Mouse (Mus musculus) neural tube, embryonic 14.5 days (tissue): ENCODE results near the gene Chst12. TPM values are rescaled to one million over a fixed set of nuclear protein-coding genes. Genes with fewer than 3 reads are reported as not detected.

Experiments
- ATAC-seq: fragments of 200-750 bp; cut with Nextera tagmentation; 2 replicates; pipeline ENCODE4 v1.8.0; 2017; ENCODE audit warnings: low read depth, mild to moderate bottlenecking, moderate TSS enrichment, moderate library complexity
- H3K27ac ChIP-seq: fragments of 300-500 bp; sonication (generic); 2 replicates; pipeline ENCODE4 v1.5.1; 2014; ENCODE audit warnings: low read depth, mild to moderate bottlenecking, control low read depth, low read length, moderate library complexity, mixed read lengths
- H3K27me3 ChIP-seq: fragments of 300-500 bp; sonication (generic); 2 replicates; pipeline ENCODE4 v1.6.1; 2014; ENCODE audit warnings: low read length; ENCODE audit not compliant: control insufficient read depth, insufficient read depth
- H3K36me3 ChIP-seq: fragments of 300-500 bp; sonication (generic); 2 replicates; pipeline ENCODE4 v1.6.1; 2014; ENCODE audit warnings: low read length, mixed read lengths; ENCODE audit not compliant: control insufficient read depth, insufficient read depth
- H3K4me1 ChIP-seq: fragments of 300-500 bp; sonication (generic); 2 replicates; pipeline ENCODE4 v1.6.1; 2014; ENCODE audit warnings: low read length; ENCODE audit not compliant: control insufficient read depth, insufficient read depth
- H3K4me2 ChIP-seq: fragments of 300-500 bp; sonication (generic); 2 replicates; pipeline ENCODE4 v1.6.1; 2014; ENCODE audit warnings: mild to moderate bottlenecking, low read depth, low read length, control low read depth
- H3K4me3 ChIP-seq: fragments of 300-500 bp; sonication (generic); 2 replicates; pipeline ENCODE4 v1.5.1; 2014; ENCODE audit warnings: low read depth, low read length, control low read depth, mixed read lengths
- H3K9ac ChIP-seq: fragments of 300-500 bp; sonication (generic); replicated peaks from 2 replicates; pipeline ENCODE4 v1.6.1; 2014; ENCODE audit warnings: low read depth, mild to moderate bottlenecking, control low read depth, low read length, mixed read lengths
- H3K9me3 ChIP-seq: fragments of 300-500 bp; sonication (generic); 2 replicates; pipeline ENCODE4 v1.6.1; 2016; ENCODE audit warnings: low read length; ENCODE audit not compliant: control insufficient read depth
- WGBS: fragments of 180-500 bp; shearing (Covaris S2); extraction: QIAGEN DNeasy Blood & Tissue Kit; methylation state at CpG from one replicate; pipeline ENCODE4 v1.1.7; 2014; 5-methylcytosine and 5-hydroxymethylcytosine counted together
- polyA plus RNA-seq: library from polyadenylated mRNA; unstranded; fragments of >200 nt; fragmentation: Nextera tagmentation; extraction: Ambion mirVana; gene quantifications from 2 replicates; pipeline ENCODE4 v1.2.1, GENCODE M21; 2014

Gene Chst12
- polyA plus RNA-seq, 1 experiment from 2014 or later: 23.8 TPM

DNA sequence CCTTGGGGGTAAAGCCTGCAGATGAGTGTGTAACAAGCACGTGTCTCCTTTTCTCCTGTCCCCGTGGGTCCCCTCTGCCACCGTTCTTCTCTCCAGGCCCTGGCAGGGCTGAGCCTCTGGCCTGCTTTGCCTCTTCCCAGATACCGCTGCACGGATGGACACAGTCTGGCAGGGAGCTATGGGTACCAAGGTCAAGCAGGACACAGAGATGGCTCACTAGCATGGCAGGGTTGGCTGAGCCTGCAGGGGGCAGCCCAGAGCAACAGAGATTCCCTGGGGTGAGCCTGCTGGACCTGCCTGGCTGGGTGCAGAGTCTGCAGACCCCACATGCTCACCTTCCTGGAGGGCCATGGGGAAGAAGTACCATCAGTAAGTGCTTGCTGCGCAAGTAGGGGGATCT lies 60.5 kb downstream of the Chst12 start:
- Histone ChIP-seq H3K36me3 (no peaks in the 10 kb centered on the region), H3K27ac (peak overlapping the region; percentile 10; the same call in 1 of the 2 replicates), H3K4me3 (no peak overlapping the region), H3K4me2 (no peak overlapping the region), H3K4me1 (peaks cover 3% of the 10 kb centered on the region; the same call in 1 of the 2 replicates), H3K27me3 (no peaks in the 10 kb centered on the region), H3K9me3 (no peaks in the 10 kb centered on the region), H3K9ac (no peak overlapping the region)
- no peak for ATAC-seq
- WGBS: 73% methylated on average over 6 of the region's 6 CpGs

DNA sequence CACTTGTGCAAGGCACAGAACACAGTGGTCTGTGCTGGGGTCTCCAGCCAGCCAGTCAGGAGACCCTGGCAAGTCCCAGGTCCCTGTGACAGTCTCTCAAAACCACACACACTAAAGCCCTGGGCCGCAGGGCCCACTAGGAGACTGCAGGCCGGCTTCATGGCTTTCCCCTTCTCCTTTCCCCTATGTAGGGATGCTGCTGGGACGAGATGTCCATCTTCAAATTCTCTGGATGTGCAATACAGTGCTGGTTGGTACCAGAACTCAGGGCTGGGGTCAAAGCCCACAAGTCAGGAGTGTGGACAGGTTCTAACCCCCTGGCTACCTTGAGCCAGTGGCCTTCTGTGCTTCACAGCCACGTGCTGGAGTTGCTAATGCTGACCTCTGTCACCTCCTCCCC lies 60.9 kb downstream of the Chst12 start:
- Histone ChIP-seq H3K9ac (no peak overlapping the region), H3K4me3 (no peak overlapping the region), H3K4me1 (peaks cover 3% of the 10 kb centered on the region; the same call in 1 of the 2 replicates), H3K36me3 (no peaks in the 10 kb centered on the region), H3K9me3 (no peaks in the 10 kb centered on the region), H3K27ac (peak overlapping the region; percentile 10; the same call in 1 of the 2 replicates), H3K4me2 (no peak overlapping the region), H3K27me3 (no peaks in the 10 kb centered on the region)
- no peak for ATAC-seq
- 80% methylated on average over 4 of the region's 4 CpGs for WGBS

- no peak overlapping the region for H3K27ac ChIP-seq
- H3K9me3 ChIP-seq: no peaks in the 10 kb centered on the region
- no peak overlapping the region for H3K9ac ChIP-seq
- H3K4me1 ChIP-seq: peaks cover 3% of the 10 kb centered on the region; the same call in 1 of the 2 replicates
- H3K4me3 ChIP-seq: no peak overlapping the region
- 51% methylated on average over 10 of the region's 11 CpGs for WGBS
- H3K4me2 ChIP-seq: no peak overlapping the region
- no peaks in the 10 kb centered on the region for H3K36me3 ChIP-seq
- H3K27me3 ChIP-seq: no peaks in the 10 kb centered on the region
- ATAC-seq: no peak
These were observed 62.0 kb downstream of the Chst12 start for GRCm38 (mm10) chr5:140567321-140567720.

- no peak overlapping the region for H3K27ac ChIP-seq
- no peaks in the 10 kb centered on the region for H3K27me3 ChIP-seq
- no peaks in the 10 kb centered on the region for H3K9me3 ChIP-seq
- H3K4me2 ChIP-seq: no peak overlapping the region
- no peak for ATAC-seq
- no peaks in the 10 kb centered on the region for H3K36me3 ChIP-seq
- no peak overlapping the region for H3K9ac ChIP-seq
- 93% methylated on average over 5 of the region's 5 CpGs for WGBS
- peaks cover 3% of the 10 kb centered on the region; the same call in 1 of the 2 replicates for H3K4me1 ChIP-seq
- H3K4me3 ChIP-seq: no peak overlapping the region
These were observed 62.4 kb downstream of the Chst12 start for GRCm38 (mm10) chr5:140567751-140568150.

DNA sequence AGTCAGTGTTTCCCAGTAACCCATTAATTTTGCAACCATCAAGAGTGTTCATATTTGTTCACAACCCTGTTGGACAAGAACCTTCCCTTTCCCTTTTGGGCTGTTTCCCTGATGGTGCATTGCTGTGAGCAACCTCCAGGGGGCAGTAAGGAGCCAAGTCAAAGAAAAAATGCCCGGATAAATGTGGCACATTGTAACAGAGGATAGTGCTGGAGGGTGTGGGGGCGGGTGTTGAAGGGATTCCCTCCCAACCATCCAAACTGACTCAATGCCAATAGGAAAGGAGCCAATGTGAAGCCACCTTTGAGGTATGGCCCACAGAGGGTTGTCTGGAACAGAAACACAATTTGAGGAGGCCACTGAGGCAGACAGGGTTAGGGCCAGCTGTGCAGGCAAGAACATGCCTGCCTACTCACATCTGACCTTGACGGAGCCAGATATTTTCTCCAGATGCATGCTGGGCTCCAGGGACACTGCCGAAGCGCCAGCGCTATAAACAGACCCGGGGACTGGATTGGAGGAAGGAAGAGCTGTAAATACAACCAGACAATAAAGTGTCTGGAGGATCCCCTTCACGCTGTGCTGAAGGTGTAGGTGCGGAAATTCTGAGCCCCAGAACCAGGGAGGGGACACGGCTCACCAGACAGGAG lies 63.1 kb downstream of the Chst12 start:
- H3K36me3 ChIP-seq: no peaks in the 10 kb centered on the region
- ATAC-seq: peak; percentile 38
- WGBS: 13% methylated on average over 10 of the region's 10 CpGs
- no peaks in the 10 kb centered on the region for H3K9me3 ChIP-seq
- no peak overlapping the region for H3K4me2 ChIP-seq
- no peak overlapping the region for H3K9ac ChIP-seq
- H3K27me3 ChIP-seq: no peaks in the 10 kb centered on the region
- peaks cover 3% of the 10 kb centered on the region; the same call in 1 of the 2 replicates for H3K4me1 ChIP-seq
- no peak overlapping the region for H3K4me3 ChIP-seq
- H3K27ac ChIP-seq: peak overlapping the region; percentile 45; the same call in 1 of the 2 replicates

GRCm38 (mm10) chr5:140569032-140569595 lies 63.8 kb downstream of the Chst12 start:
- no peaks in the 10 kb centered on the region for H3K36me3 ChIP-seq
- no peaks in the 10 kb centered on the region for H3K9me3 ChIP-seq
- no peak overlapping the region for H3K9ac ChIP-seq
- ATAC-seq: no peak
- H3K27me3 ChIP-seq: no peaks in the 10 kb centered on the region
- H3K4me3 ChIP-seq: no peak overlapping the region
- 76% methylated on average over 16 of the region's 16 CpGs for WGBS
- peaks cover 3% of the 10 kb centered on the region; the same call in 1 of the 2 replicates for H3K4me1 ChIP-seq
- no peak overlapping the region for H3K27ac ChIP-seq
- H3K4me2 ChIP-seq: no peak overlapping the region

GRCm38 (mm10) chr5:140570223-140570870 lies 65.0 kb downstream of the Chst12 start:
- no peaks in the 10 kb centered on the region for H3K9me3 ChIP-seq
- H3K4me2 ChIP-seq: no peak overlapping the region
- H3K9ac ChIP-seq: no peak overlapping the region
- peaks cover 3% of the 10 kb centered on the region; the same call in 1 of the 2 replicates for H3K4me1 ChIP-seq
- 82% methylated on average over 13 of the region's 13 CpGs for WGBS
- no peak overlapping the region for H3K27ac ChIP-seq
- H3K27me3 ChIP-seq: no peaks in the 10 kb centered on the region
- no peak overlapping the region for H3K4me3 ChIP-seq
- no peaks in the 10 kb centered on the region for H3K36me3 ChIP-seq
- ATAC-seq: no peak

GRCm38 (mm10) chr5:140571201-140571600 lies 65.9 kb downstream of the Chst12 start:
- Histone ChIP-seq H3K4me3 (no peak overlapping the region), H3K36me3 (no peaks in the 10 kb centered on the region), H3K27ac (no peak overlapping the region), H3K9me3 (no peaks in the 10 kb centered on the region), H3K4me1 (peaks cover 3% of the 10 kb centered on the region; the same call in 1 of the 2 replicates), H3K9ac (no peak overlapping the region), H3K4me2 (no peak overlapping the region), H3K27me3 (no peaks in the 10 kb centered on the region)
- 27% methylated on average over 4 of the region's 4 CpGs for WGBS
- no peak for ATAC-seq

DNA sequence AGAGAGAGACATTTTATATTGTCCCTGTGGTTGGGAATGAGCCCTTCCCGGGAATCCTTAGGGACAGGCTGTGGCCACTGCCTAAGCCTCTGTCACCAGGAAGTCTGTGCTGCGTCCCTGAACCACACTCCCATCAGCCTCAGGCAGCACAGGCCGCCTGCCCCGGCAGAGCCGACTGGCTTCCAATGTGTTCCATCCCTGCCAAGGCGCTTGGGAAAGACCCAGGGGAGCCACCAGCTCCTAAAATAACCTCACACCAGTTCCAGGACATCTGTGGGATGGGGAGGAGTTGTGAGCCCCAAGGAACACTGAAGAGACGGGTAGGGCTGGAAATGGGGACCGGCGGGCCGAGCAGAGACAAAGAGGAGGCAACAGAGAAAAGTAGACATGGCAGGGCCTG lies 66.3 kb downstream of the Chst12 start:
- H3K9ac ChIP-seq: no peak overlapping the region
- 41% methylated on average over 10 of the region's 10 CpGs for WGBS

More for the DNA sequence above, 66.3 kb downstream of the Chst12 start:
- no peak for ATAC-seq
- H3K4me3 ChIP-seq: no peak overlapping the region
- no peaks in the 10 kb centered on the region for H3K9me3 ChIP-seq
- no peak overlapping the region for H3K4me2 ChIP-seq
- H3K4me1 ChIP-seq: peaks cover 3% of the 10 kb centered on the region; the same call in 1 of the 2 replicates
- no peak overlapping the region for H3K27ac ChIP-seq
- no peaks in the 10 kb centered on the region for H3K36me3 ChIP-seq
- no peaks in the 10 kb centered on the region for H3K27me3 ChIP-seq
